Mouse (Mus musculus): ENCODE measurements around the gene Rsu1.

- no peak for TF ChIP-seq USF1 (IDR thresholded peaks at IDR 0.05; ENCODE audit: low read depth)
- no peak for TF ChIP-seq POLR2AphosphoS2 (IDR thresholded peaks at IDR 0.05; ENCODE audit: insufficient read length, low read depth)
- no peak for TF ChIP-seq CEBPB (IDR thresholded peaks at IDR 0.05; ENCODE audit: insufficient read depth, poor library complexity, severe bottlenecking)
These were observed 138.4 kb downstream of the Rsu1 start for GRCm38 (mm10) chr2:13132841-13133240.

All from myocyte (in vitro differentiated cells).